Comparison of ENCODE assay signal across 37 mouse cellular contexts in the genomic region with DNA sequence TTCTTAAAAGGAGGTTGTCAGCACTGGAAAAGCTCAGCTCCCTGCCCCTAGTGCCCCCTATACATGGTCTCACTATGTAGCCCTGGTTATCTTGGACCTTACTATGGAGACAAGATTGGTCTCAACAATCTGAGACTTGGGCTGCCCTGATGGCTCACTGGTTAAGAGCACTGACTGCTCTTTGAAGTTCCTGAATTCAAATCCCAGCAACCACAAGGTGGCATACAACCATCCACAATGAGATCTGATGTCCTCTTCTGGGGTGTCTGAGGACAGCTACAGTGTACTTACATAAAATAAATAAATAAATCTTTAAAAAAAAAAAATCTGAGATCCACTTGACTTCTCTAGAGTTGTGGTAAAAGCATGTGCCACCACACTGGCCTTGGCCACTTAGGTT. TPM values are rescaled to one million over a fixed set of nuclear protein-coding genes. Genes with fewer than 3 reads are reported as not detected.
DNase-seq lines count a peak whose midpoint lies in the region; ATAC-seq and TF ChIP-seq lines count a peak whose summit lies in the region.
"Had no signal": no experiment of that assay in that cellular context is flagged by ENCODE, and none has a peak within 500 bp of the region (broad histone marks: within the 10 kb centered on the region; RNA-seq: fewer than 3 reads in every experiment).

No protein-coding gene starts in this region.

- H3K27ac ChIP-seq in liver, postnatal 0 days (ENCODE audit: low read depth), result no peak overlapping the region
- no peak overlapping the region for H3K27ac ChIP-seq in liver, embryonic 12.5 days
- no peak overlapping the region for H3K27ac ChIP-seq in CH12.LX (ENCODE audit: insufficient read depth, low read depth)
- H3K27ac ChIP-seq: embryonic facial prominence, embryonic 12.5 days; gastrocnemius, adult 2 months; intestine, embryonic 15.5 days; kidney, embryonic 15.5 days; liver, embryonic 15.5 days; lung, embryonic 15.5 days; neural tube, embryonic 13.5 days had no signal

- intact Hi-C loops in heart, postnatal 25 days (cut with DNase I), result no loop called here
- intact Hi-C loops in left cerebral cortex, postnatal 36 days (cut with DNase I), result no loop called here

- H3K9me3 ChIP-seq in liver, postnatal 0 days (ENCODE audit: low read length), result no peaks in the 10 kb centered on the region
- H3K9me3 ChIP-seq in liver, embryonic 12.5 days (replicated peaks), result no peaks in the 10 kb centered on the region
- H3K9me3 ChIP-seq in CH12.LX (replicated peaks; ENCODE audit: low read length), result no peaks in the 10 kb centered on the region
- H3K9me3 ChIP-seq: embryonic facial prominence, embryonic 12.5 days; intestine, embryonic 15.5 days; kidney, embryonic 15.5 days; liver, embryonic 15.5 days; lung, embryonic 15.5 days; neural tube, embryonic 13.5 days had no signal

- no peak for ATAC-seq in liver, postnatal 0 days
- ATAC-seq in liver, embryonic 12.5 days, result no peak
- ATAC-seq: forebrain, embryonic 14.5 days; hindbrain, embryonic 16.5 days; intestine, embryonic 15.5 days had no signal

- peak; percentile 75 for DNase-seq in heart, adult 11 months
- no peak for DNase-seq in heart, postnatal 25 days (ENCODE audit: low spot score)
- no peak for DNase-seq in liver, postnatal 0 days
- DNase-seq in CH12.LX (ENCODE audit: extremely low read depth), result no peak
- peak; percentile 8 for DNase-seq in brain, embryonic 14.5 days (ENCODE audit: low read depth)
- no peak for DNase-seq in lung, postnatal 25 days (ENCODE audit: low spot score)
- DNase-seq in left cerebral cortex, postnatal 36 days (ENCODE audit: low spot score in 2 of 2), result no peak
- DNase-seq: adrenal gland, postnatal 14 days; cerebellum, adult 11-12 months; cerebellum, adult 9-11 months; embryo, embryonic 11 days; gastrocnemius, adult 2 months; gastrocnemius, postnatal 36 days; kidney, postnatal 36 days; layer of hippocampus, postnatal 36 days; liver; right cerebral cortex, postnatal 4 days had no signal

- no peak overlapping the region for H3K4me3 ChIP-seq in liver, postnatal 0 days (ENCODE audit: low read depth, low read length)
- no peak overlapping the region for H3K4me3 ChIP-seq in liver, embryonic 12.5 days
- no peak overlapping the region for H3K4me3 ChIP-seq in CH12.LX (replicated peaks in 1 of 3; ENCODE audit: low read depth in 2 of 3, low read length in 2 of 3, poor library complexity in 1 of 3)
- H3K4me3 ChIP-seq: embryonic facial prominence, embryonic 12.5 days; gastrocnemius, adult 2 months; intestine, embryonic 15.5 days; kidney, embryonic 15.5 days; liver, embryonic 15.5 days; lung, embryonic 15.5 days; neural tube, embryonic 13.5 days had no signal

- TF ChIP-seq POLR2A in CH12.LX (IDR thresholded peaks at IDR 0.05; ENCODE audit: low read depth, low read length), result no peak
- TF ChIP-seq POLR2A in brain, embryonic 14.5 days (IDR thresholded peaks at IDR 0.05; ENCODE audit: borderline replicate concordance, extremely low read depth, insufficient read depth, insufficient read length, poor library complexity, severe bottlenecking), result no peak

- peaks cover 28% of the 10 kb centered on the region for H3K79me2 ChIP-seq in CH12.LX (replicated peaks; ENCODE audit: control insufficient read depth, extremely low read depth, insufficient read depth, poor library complexity, severe bottlenecking)

- TF ChIP-seq RAD21 in CH12.LX (IDR thresholded peaks at IDR 0.05; ENCODE audit: low read depth, low read length), result no peak

- H3K9ac ChIP-seq in liver, postnatal 0 days (replicated peaks), result no peak overlapping the region
- H3K9ac ChIP-seq in liver, embryonic 12.5 days, result no peak overlapping the region
- no peak overlapping the region for H3K9ac ChIP-seq in CH12.LX (ENCODE audit: insufficient read depth, low read depth)
- H3K9ac ChIP-seq: embryonic facial prominence, embryonic 12.5 days; intestine, embryonic 15.5 days; kidney, embryonic 15.5 days; liver, embryonic 15.5 days; lung, embryonic 15.5 days; neural tube, embryonic 13.5 days had no signal

- H3K27me3 ChIP-seq in liver, postnatal 0 days (ENCODE audit: insufficient read depth, low read length), result no peaks in the 10 kb centered on the region
- H3K27me3 ChIP-seq in liver, embryonic 12.5 days (replicated peaks), result no peaks in the 10 kb centered on the region
- no peaks in the 10 kb centered on the region for H3K27me3 ChIP-seq in CH12.LX (replicated peaks)
- H3K27me3 ChIP-seq: embryonic facial prominence, embryonic 12.5 days; intestine, embryonic 15.5 days; kidney, embryonic 15.5 days; liver, embryonic 15.5 days; lung, embryonic 15.5 days; neural tube, embryonic 13.5 days had no signal

- in situ Hi-C loops in CH12.LX (cut with MboI; ENCODE audit: low pct_ligation_motif_present, low pct_unique_long_range_greater_than_20kb, low sequenced_read_pairs), result loop anchor here (25.0 kb wide), 1 partner anchor 167 kb away; no protein-coding TSS in a partner anchor

- no peak overlapping the region for H3K4me2 ChIP-seq in liver, postnatal 0 days (ENCODE audit: low read depth, low read length)
- no peak overlapping the region for H3K4me2 ChIP-seq in liver, embryonic 12.5 days
- H3K4me2 ChIP-seq in CH12.LX (ENCODE audit: insufficient read depth, low read depth, poor library complexity, severe bottlenecking), result no peak overlapping the region
- H3K4me2 ChIP-seq: embryonic facial prominence, embryonic 12.5 days; intestine, embryonic 15.5 days; kidney, embryonic 15.5 days; liver, embryonic 15.5 days; lung, embryonic 15.5 days; neural tube, embryonic 13.5 days had no signal

- H3K4me1 ChIP-seq in liver, postnatal 0 days (ENCODE audit: insufficient read depth), result no peaks in the 10 kb centered on the region
- H3K4me1 ChIP-seq in liver, embryonic 12.5 days, result no peaks in the 10 kb centered on the region
- no peaks in the 10 kb centered on the region for H3K4me1 ChIP-seq in CH12.LX (ENCODE audit: control insufficient read depth in 1 of 2, insufficient read depth in 2 of 2)
- H3K4me1 ChIP-seq: embryonic facial prominence, embryonic 12.5 days; intestine, embryonic 15.5 days; kidney, embryonic 15.5 days; liver, embryonic 15.5 days; lung, embryonic 15.5 days; neural tube, embryonic 13.5 days had no signal

- dilution Hi-C loops in CH12.LX (cut with MboI; ENCODE audit: extremely low pct_ligation_motif_present, extremely low pct_unique_long_range_greater_than_20kb, low sequenced_read_pairs), result no loop called here

- peaks cover 83% of the 10 kb centered on the region for H3K36me3 ChIP-seq in liver, postnatal 0 days (replicated peaks; ENCODE audit: insufficient read depth, low read length)
- peaks cover 99% of the 10 kb centered on the region for H3K36me3 ChIP-seq in liver, embryonic 12.5 days
- H3K36me3 ChIP-seq in CH12.LX (replicated peaks in 1 of 2; ENCODE audit: control insufficient read depth in 1 of 2, insufficient read depth in 1 of 2, low read length in 1 of 2), result peaks cover 77 to 93% of the 10 kb centered on the region in 2 experiments

- TF ChIP-seq CTCF in liver, postnatal 0 days (IDR thresholded peaks at IDR 0.05; ENCODE audit: low read depth), result peak; percentile 26; the same call in 1 of the 2 replicates
- TF ChIP-seq CTCF in CH12.LX (conservative IDR thresholded peaks at IDR 0.05 in 1 of 2, IDR thresholded peaks at IDR 0.05 in 1 of 2; ENCODE audit: low read depth in 2 of 2, low read length in 2 of 2), result peak in 1 of 2 experiments; percentile 24; a peak in 1 of 4 replicates
- TF ChIP-seq CTCF in brain, embryonic 14.5 days (IDR thresholded peaks at IDR 0.05; ENCODE audit: borderline replicate concordance, extremely low read depth, insufficient read depth, insufficient read length), result no peak

- no peak for TF ChIP-seq EP300 in liver, postnatal 0 days (IDR thresholded peaks at IDR 0.05; ENCODE audit: low read depth)
- no peak for TF ChIP-seq EP300 in CH12.LX (IDR thresholded peaks at IDR 0.05; ENCODE audit: low read length)

TF ChIP-seq in CH12.LX, 34 proteins besides CTCF, POLR2A, EP300 and RAD21:
- no peak for TF ChIP-seq MAZ (IDR thresholded peaks at IDR 0.05; ENCODE audit: low read depth, low read length)
- 0 out of 2 replicates have a peak, but pooled peaks have one; percentile 35 for TF ChIP-seq POLR2AphosphoS2 (IDR thresholded peaks at IDR 0.05; ENCODE audit: low read depth, low read length)
- TF ChIP-seq NELFE (IDR thresholded peaks at IDR 0.05; ENCODE audit: low read depth, low read length), result no peak
- TF ChIP-seq MAX (IDR thresholded peaks at IDR 0.05; ENCODE audit: low read length), result no peak

RNA-seq across cellular contexts. Expression of gene Khdc4, which starts 9.9 kb away (rescaled TPM):
- total RNA-seq in heart, postnatal 25 days (2021), result 10 to 100 TPM; 27.1 to 28.8 TPM
- 18.8 and 19.8 TPM in 2 replicates for polyA plus RNA-seq in liver, postnatal 0 days (2015; fragmentation: Nextera tagmentation; extraction: Ambion mirVana)
- 44.1 and 46.4 TPM in 2 replicates for polyA plus RNA-seq in liver, embryonic 12.5 days (2016; fragmentation: Nextera tagmentation; extraction: Ambion mirVana)
- 35.2 and 40.2 TPM in 2 replicates for total RNA-seq in CH12.LX (2012; rRNA removed)
- 56.6 and 58.6 TPM in 2 replicates for total RNA-seq in CH12.LX (2014; rRNA removed)
- 53.6 TPM in 2 replicates for polyA plus RNA-seq in CH12.LX (2012; ENCODE audit: insufficient read length, low read depth)
- polyA plus RNA-seq in brain, embryonic 14.5 days (2012; rRNA removed), result 115 and 169 TPM in 2 replicates
- total RNA-seq in left cerebral cortex, postnatal 36 days (2021), result 10 to 100 TPM; 42.4 to 63.2 TPM

RNA-seq across cellular contexts. Expression of gene Rit1, which starts 21.1 kb away (rescaled TPM):
- total RNA-seq in heart, postnatal 25 days (2021), result 10 to 100 TPM; 71.7 to 76.2 TPM
- 25.6 and 26.3 TPM in 2 replicates for polyA plus RNA-seq in liver, postnatal 0 days (2015; fragmentation: Nextera tagmentation; extraction: Ambion mirVana)
- 36.0 and 36.4 TPM in 2 replicates for polyA plus RNA-seq in liver, embryonic 12.5 days (2016; fragmentation: Nextera tagmentation; extraction: Ambion mirVana)
- total RNA-seq in CH12.LX (2012; rRNA removed), result 21.4 and 23.7 TPM in 2 replicates
- total RNA-seq in CH12.LX (2014; rRNA removed), result 28.7 and 29.1 TPM in 2 replicates
- polyA plus RNA-seq in CH12.LX (2012; ENCODE audit: insufficient read length, low read depth), result 18.4 and 20.6 TPM in 2 replicates
- polyA plus RNA-seq in brain, embryonic 14.5 days (2012; rRNA removed), result 45.2 and 49.2 TPM in 2 replicates
- 10 to 100 TPM; 47.9 to 51.3 TPM for total RNA-seq in left cerebral cortex, postnatal 36 days (2021)

RNA-seq across cellular contexts. Expression of gene Rxfp4, which starts 42.6 kb away (rescaled TPM):
- not detected for total RNA-seq in heart, postnatal 25 days (2021)
- not detected in 2 replicates for polyA plus RNA-seq in liver, postnatal 0 days (2015; fragmentation: Nextera tagmentation; extraction: Ambion mirVana)
- not detected in 2 replicates for polyA plus RNA-seq in liver, embryonic 12.5 days (2016; fragmentation: Nextera tagmentation; extraction: Ambion mirVana)
- total RNA-seq in CH12.LX (2012; rRNA removed) (0.08 TPM in 1 of 2 replicates, not detected in the other), CH12.LX (2014; rRNA removed) (not detected in 2 replicates)
- not detected in 2 replicates for polyA plus RNA-seq in CH12.LX (2012; ENCODE audit: insufficient read length, low read depth)
- not detected in 2 replicates for polyA plus RNA-seq in brain, embryonic 14.5 days (2012; rRNA removed)
- not detected for total RNA-seq in left cerebral cortex, postnatal 36 days (2021)
- total RNA-seq: adrenal gland, postnatal 14 days; gastrocnemius, adult 2 months; gastrocnemius, postnatal 36 days; heart, postnatal 14 days; layer of hippocampus, adult 8-10 months; layer of hippocampus, postnatal 36 days; left cerebral cortex, postnatal 10 days had no signal
- polyA plus RNA-seq: embryonic facial prominence, embryonic 12.5 days; forebrain, embryonic 14.5 days; heart, embryonic 14.5 days; hindbrain, embryonic 11.5 days; hindbrain, embryonic 16.5 days; intestine, embryonic 15.5 days; kidney, embryonic 15.5 days; limb, embryonic 11.5 days; liver, embryonic 15.5 days; lung, embryonic 15.5 days; macrophage; neural tube, embryonic 13.5 days; spleen, adult 2 months; testis, adult 2 months; thymus, postnatal 0 days; urinary bladder, adult 2 months had no signal

Comparison
In these comparisons a context has a peak if more than half of its experiments do, and no peak if none do; other contexts are left out.
1. DNase-seq: peak in heart, adult 11 months (single experiment) and brain, embryonic 14.5 days (single experiment); none in heart, postnatal 25 days (single experiment), liver, postnatal 0 days (single experiment), CH12.LX (single experiment), lung, postnatal 25 days (single experiment) and left cerebral cortex, postnatal 36 days (0 of 2).